Mouse (Mus musculus) stomach, postnatal 0 days (tissue): Measurements from ENCODE around the gene Trim69. TPM values are rescaled to one million over a fixed set of nuclear protein-coding genes. Genes with fewer than 3 reads are reported as not detected.

Source experiments
- ATAC-seq: fragments of 200-750 bp; cut with Nextera tagmentation; 2 replicates; pipeline ENCODE4 v1.8.0; 2017; ENCODE audit not compliant: low FRiP score, low TSS enrichment
- DNase-seq: peaks from one replicate; pipeline ENCODE4 v3.0.0-alpha.2; 2016; ENCODE audit warnings: low spot score
- H3K27ac ChIP-seq: fragments of 300-500 bp; sonication (generic); replicated peaks from 2 replicates; pipeline ENCODE4 v1.5.1; 2014; ENCODE audit warnings: mild to moderate bottlenecking, control low read depth
- H3K27me3 ChIP-seq: fragments of 300-500 bp; sonication (generic); 2 replicates; pipeline ENCODE4 v1.6.1; 2014; ENCODE audit warnings: low read length; ENCODE audit not compliant: control insufficient read depth, insufficient read depth
- H3K36me3 ChIP-seq: fragments of 300-500 bp; sonication (generic); 2 replicates; pipeline ENCODE4 v1.6.1; 2014; ENCODE audit warnings: low read length, mixed read lengths; ENCODE audit not compliant: control insufficient read depth, insufficient read depth
- H3K4me1 ChIP-seq: fragments of 300-500 bp; sonication (generic); replicated peaks from 2 replicates; pipeline ENCODE4 v1.6.1; 2014; ENCODE audit warnings: antibody characterized with exemption; ENCODE audit not compliant: control insufficient read depth, insufficient read depth
- H3K4me2 ChIP-seq: fragments of 300-500 bp; sonication (generic); replicated peaks from 2 replicates; pipeline ENCODE4 v1.6.1; 2014; ENCODE audit warnings: low read depth, mild to moderate bottlenecking, control low read depth, moderate library complexity
- H3K4me3 ChIP-seq: fragments of 300-500 bp; sonication (generic); 2 replicates; pipeline ENCODE4 v1.5.1; 2014; ENCODE audit warnings: low read depth, low read length, control low read depth
- H3K9ac ChIP-seq: fragments of 300-500 bp; sonication (generic); 2 replicates; pipeline ENCODE4 v1.6.1; 2014; ENCODE audit warnings: mild to moderate bottlenecking, low read length, control low read depth, mixed read lengths
- H3K9me3 ChIP-seq: fragments of 300-500 bp; sonication (generic); 2 replicates; pipeline ENCODE4 v1.6.1; 2016; ENCODE audit warnings: low read length; ENCODE audit not compliant: control insufficient read depth
- CTCF ChIP-seq: IDR thresholded peaks from 2 replicates; pipeline ENCODE4 v1.5.1; 2016; ENCODE audit warnings: antibody characterized with exemption, low read depth, mild to moderate bottlenecking, moderate library complexity
- EP300 ChIP-seq: optimal IDR thresholded peaks from 2 replicates; pipeline ENCODE3; 2016; ENCODE audit warnings: antibody characterized with exemption
- WGBS: fragments of 180-500 bp; shearing (Covaris S2); extraction: QIAGEN DNeasy Blood & Tissue Kit; methylation state at CpG from one replicate; pipeline ENCODE4 v1.1.7; 2014; 5-methylcytosine and 5-hydroxymethylcytosine counted together
- polyA plus RNA-seq: library from polyadenylated mRNA; unstranded; fragments of >200 nt; fragmentation: Nextera tagmentation; extraction: Ambion mirVana; gene quantifications from 2 replicates; pipeline ENCODE4 v1.2.1, GENCODE M21; 2015

The Trim69 gene
- polyA plus RNA-seq, 1 experiment from 2014 or later, result not detected

GRCm38 (mm10) chr2:122149716-122150115 is 10.8 kb upstream of the Trim69 start:
- Histone ChIP-seq H3K9ac (no peak overlapping the region), H3K36me3 (0 out of 2 replicates have a peak, but pooled peaks cover 2% of the 10 kb centered on the region), H3K27ac (no peak overlapping the region), H3K27me3 (no peaks in the 10 kb centered on the region), H3K9me3 (no peaks in the 10 kb centered on the region), H3K4me3 (no peak overlapping the region), H3K4me1 (no peaks in the 10 kb centered on the region), H3K4me2 (no peak overlapping the region)
- ATAC-seq (no peak), DNase-seq (no peak)
- WGBS, result 71% methylated on average over 3 of the region's 3 CpGs
- TF ChIP-seq CTCF (no peak), EP300 (no peak)

GRCm38 (mm10) chr2:122151221-122151620 is 9.3 kb upstream of the Trim69 start:
- H3K4me3 ChIP-seq, result no peak overlapping the region
- WGBS, result 92% methylated on average over 1 of the region's 1 CpGs
- H3K9me3 ChIP-seq, result no peaks in the 10 kb centered on the region
- no peak overlapping the region for H3K9ac ChIP-seq
- H3K27me3 ChIP-seq, result no peaks in the 10 kb centered on the region
- H3K36me3 ChIP-seq, result 0 out of 2 replicates have a peak, but pooled peaks cover 2% of the 10 kb centered on the region
- ATAC-seq (no peak), DNase-seq (no peak)
- TF ChIP-seq EP300 (no peak), CTCF (no peak)
- no peak overlapping the region for H3K4me2 ChIP-seq
- no peak overlapping the region for H3K27ac ChIP-seq
- H3K4me1 ChIP-seq, result no peaks in the 10 kb centered on the region

- no peak for ATAC-seq
- Histone ChIP-seq H3K27ac (no peak overlapping the region), H3K4me3 (no peak overlapping the region), H3K4me1 (no peaks in the 10 kb centered on the region), H3K9me3 (no peaks in the 10 kb centered on the region), H3K27me3 (no peaks in the 10 kb centered on the region), H3K4me2 (no peak overlapping the region), H3K36me3 (0 out of 2 replicates have a peak, but pooled peaks cover 2% of the 10 kb centered on the region), H3K9ac (no peak overlapping the region)
- TF ChIP-seq CTCF (no peak), EP300 (no peak)
- no peak for DNase-seq
- 84% methylated on average over 3 of the region's 3 CpGs for WGBS
These were observed 7.7 kb upstream of the Trim69 start for GRCm38 (mm10) chr2:122152850-122153249.

DNA sequence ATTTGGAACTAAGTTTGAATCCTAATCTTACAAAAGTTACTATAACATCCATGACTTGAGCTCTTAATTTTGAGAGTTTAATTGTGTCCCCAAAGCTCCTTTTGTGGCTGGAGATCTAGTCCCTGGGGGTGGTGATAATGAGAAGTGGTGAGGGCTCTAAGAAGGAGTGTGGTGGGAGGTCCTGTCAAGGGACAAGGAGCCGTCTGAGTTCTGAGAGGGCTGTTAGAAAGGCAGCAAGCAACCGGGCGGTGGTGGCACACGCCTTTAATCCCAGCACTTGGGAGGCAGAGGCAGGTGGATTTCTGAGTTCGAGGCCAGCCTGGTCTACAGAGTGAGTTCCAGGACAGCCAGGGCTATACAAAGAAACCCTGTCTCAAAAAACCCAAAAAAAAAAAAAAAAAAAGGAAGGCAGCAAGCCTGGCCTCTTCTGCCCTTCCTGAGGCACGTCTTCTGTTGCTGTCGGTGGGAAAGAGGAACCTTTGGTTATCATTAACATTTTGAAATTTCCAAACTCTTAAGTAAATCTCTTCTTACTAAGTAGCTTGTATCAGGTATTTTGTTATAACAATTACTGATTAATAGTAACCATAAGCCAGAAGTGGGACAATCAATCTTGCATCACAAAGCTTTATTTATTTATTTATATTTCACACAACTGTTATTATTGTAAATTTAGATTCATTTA is 6.7 kb upstream of the Trim69 start:
- TF ChIP-seq CTCF (no peak), EP300 (no peak)
- no peak for ATAC-seq
- WGBS, result 84% methylated on average over 6 of the region's 7 CpGs

GRCm38 (mm10) chr2:122154479-122154878 is 6.0 kb upstream of the Trim69 start:
- H3K4me2 ChIP-seq, result no peak overlapping the region
- no peaks in the 10 kb centered on the region for H3K4me1 ChIP-seq
- no peak for ATAC-seq

More for the DNA sequence above, 6.7 kb upstream of the Trim69 start:
- H3K36me3 ChIP-seq, result 0 out of 2 replicates have a peak, but pooled peaks cover 2% of the 10 kb centered on the region
- no peak overlapping the region for H3K9ac ChIP-seq
- H3K4me2 ChIP-seq, result no peak overlapping the region
- H3K9me3 ChIP-seq, result no peaks in the 10 kb centered on the region
- H3K4me1 ChIP-seq, result no peaks in the 10 kb centered on the region
- no peak overlapping the region for H3K27ac ChIP-seq
- no peak for DNase-seq
- H3K27me3 ChIP-seq, result no peaks in the 10 kb centered on the region
- no peak overlapping the region for H3K4me3 ChIP-seq

DNA sequence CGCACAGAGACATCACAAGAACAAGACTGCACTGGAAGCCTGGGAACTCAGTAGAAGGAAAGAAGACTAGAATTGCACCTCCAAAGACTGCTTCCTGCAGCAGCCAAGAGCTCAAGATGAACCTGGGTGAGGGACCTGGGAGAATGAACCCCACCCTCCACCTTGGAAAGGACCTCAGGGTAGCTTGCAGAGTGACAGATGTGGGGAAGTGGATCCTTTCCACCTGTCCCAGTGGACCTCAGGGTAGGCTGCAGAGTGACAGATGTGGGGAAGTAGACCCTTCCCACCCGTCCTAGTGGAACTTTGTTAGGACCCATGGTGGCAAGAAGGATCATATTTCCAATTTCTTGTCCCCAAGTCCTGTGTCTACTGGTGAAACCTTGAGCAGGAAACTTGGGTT is 5.2 kb upstream of the Trim69 start:
- Histone ChIP-seq H3K4me1 (no peaks in the 10 kb centered on the region), H3K9ac (no peak overlapping the region), H3K9me3 (no peaks in the 10 kb centered on the region), H3K4me3 (no peak overlapping the region), H3K36me3 (0 out of 2 replicates have a peak, but pooled peaks cover 2% of the 10 kb centered on the region), H3K27ac (no peak overlapping the region), H3K4me2 (no peak overlapping the region), H3K27me3 (no peaks in the 10 kb centered on the region)
- TF ChIP-seq CTCF, result no peak
- TF ChIP-seq EP300, result no peak
- ATAC-seq (no peak), DNase-seq (no peak)
- 81% methylated on average over 2 of the region's 2 CpGs for WGBS

More at GRCm38 (mm10) chr2:122154479-122154878, 6.0 kb upstream of the Trim69 start:
- no peak for DNase-seq
- no peaks in the 10 kb centered on the region for H3K27me3 ChIP-seq
- H3K4me3 ChIP-seq, result no peak overlapping the region
- no peak overlapping the region for H3K9ac ChIP-seq
- 93% methylated on average over 2 of the region's 2 CpGs for WGBS
- TF ChIP-seq EP300 (no peak), CTCF (no peak)
- H3K9me3 ChIP-seq, result no peaks in the 10 kb centered on the region
- no peak overlapping the region for H3K27ac ChIP-seq
- 0 out of 2 replicates have a peak, but pooled peaks cover 2% of the 10 kb centered on the region for H3K36me3 ChIP-seq
